Mouse (Mus musculus) heart, embryonic 13.5 days (tissue): ENCODE measurements around the gene Casr. TPM values are rescaled to one million over a fixed set of nuclear protein-coding genes. Genes with fewer than 3 reads are reported as not detected.

Source experiments
- ATAC-seq: fragments of 200-750 bp; cut with Nextera tagmentation; 2 replicates; pipeline ENCODE4 v1.8.0; 2017; ENCODE audit warnings: moderate TSS enrichment; ENCODE audit not compliant: insufficient number of reproducible peaks, low FRiP score, low TSS enrichment; ENCODE audit errors: extremely low read depth
- H3K27ac ChIP-seq: fragments of 300-500 bp; sonication (generic); replicated peaks from 2 replicates; pipeline ENCODE4 v1.5.1; 2015; ENCODE audit warnings: moderate library complexity, mild to moderate bottlenecking, inconsistent platforms
- H3K27me3 ChIP-seq: fragments of 300-500 bp; sonication (generic); replicated peaks from 2 replicates; pipeline ENCODE4 v1.6.1; 2015; ENCODE audit warnings: mild to moderate bottlenecking, inconsistent platforms
- H3K36me3 ChIP-seq: fragments of 300-500 bp; sonication (generic); 2 replicates; pipeline ENCODE4 v1.6.1; 2015; ENCODE audit warnings: mild to moderate bottlenecking, inconsistent platforms
- H3K4me1 ChIP-seq: fragments of 300-500 bp; sonication (generic); 2 replicates; pipeline ENCODE4 v1.6.1; 2015; ENCODE audit warnings: inconsistent platforms
- H3K4me2 ChIP-seq: fragments of 300-500 bp; sonication (generic); 2 replicates; pipeline ENCODE4 v1.6.1; 2015; ENCODE audit warnings: inconsistent platforms, mild to moderate bottlenecking, moderate library complexity
- H3K4me3 ChIP-seq: fragments of 300-500 bp; sonication (generic); 2 replicates; pipeline ENCODE4 v1.5.1; 2015; ENCODE audit warnings: moderate library complexity, mild to moderate bottlenecking, inconsistent platforms
- H3K9ac ChIP-seq: fragments of 300-500 bp; sonication (generic); 2 replicates; pipeline ENCODE4 v1.6.1; 2015; ENCODE audit warnings: inconsistent platforms, mild to moderate bottlenecking, moderate library complexity
- H3K9me3 ChIP-seq: fragments of 300-500 bp; sonication (generic); 2 replicates; pipeline ENCODE4 v1.6.1; 2016; ENCODE audit warnings: inconsistent platforms
- WGBS: fragments of 180-500 bp; shearing (Covaris S2); methylation state at CpG from one replicate; pipeline ENCODE4 v1.1.7; 2015; ENCODE audit warnings: mixed read lengths; 5-methylcytosine and 5-hydroxymethylcytosine counted together
- polyA plus RNA-seq: library from polyadenylated mRNA; unstranded; fragments of >200 nt; fragmentation: Nextera tagmentation; extraction: Ambion mirVana; gene quantifications from 2 replicates; pipeline ENCODE4 v1.2.1, GENCODE M21; 2015

The Casr gene
- polyA plus RNA-seq, 1 experiment from 2014 or later = 0.07 TPM

DNA sequence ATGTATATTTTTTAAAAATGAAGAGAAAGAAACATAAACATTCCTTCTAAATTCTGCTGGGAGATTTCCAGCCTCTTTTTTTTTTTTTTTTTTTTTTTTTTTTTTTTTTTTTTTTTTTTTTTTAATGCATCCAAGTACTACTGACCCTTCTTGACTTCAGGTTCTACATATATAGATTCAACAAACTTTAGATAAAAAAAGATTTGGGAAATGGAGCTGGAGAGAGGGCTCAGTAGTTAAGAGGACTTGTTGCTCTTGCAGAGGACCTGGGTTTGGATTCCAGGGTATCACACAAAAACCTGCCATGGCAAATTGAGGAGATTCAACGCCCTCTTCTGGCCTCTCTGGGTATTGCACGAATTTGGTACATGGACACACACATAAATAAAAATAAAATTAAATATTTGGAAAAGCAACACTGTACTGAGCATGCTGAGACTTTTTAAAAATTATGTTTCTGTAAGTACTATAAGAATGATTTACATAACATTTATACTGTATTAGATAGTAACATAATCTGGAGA is 91.9 kb downstream of the Casr start:
- H3K27me3 ChIP-seq = 0 out of 2 replicates have a peak, but pooled peaks cover 5% of the 10 kb centered on the region
- H3K36me3 ChIP-seq = no peaks in the 10 kb centered on the region
- H3K9me3 ChIP-seq = 0 out of 2 replicates have a peak, but pooled peaks cover 3% of the 10 kb centered on the region
- no peak overlapping the region for H3K4me2 ChIP-seq
- 1% methylated on average over 2 of the region's 2 CpGs for WGBS
- H3K9ac ChIP-seq = no peak overlapping the region
- no peak overlapping the region for H3K4me3 ChIP-seq
- ATAC-seq = no peak
- H3K27ac ChIP-seq = no peak overlapping the region
- no peaks in the 10 kb centered on the region for H3K4me1 ChIP-seq

DNA sequence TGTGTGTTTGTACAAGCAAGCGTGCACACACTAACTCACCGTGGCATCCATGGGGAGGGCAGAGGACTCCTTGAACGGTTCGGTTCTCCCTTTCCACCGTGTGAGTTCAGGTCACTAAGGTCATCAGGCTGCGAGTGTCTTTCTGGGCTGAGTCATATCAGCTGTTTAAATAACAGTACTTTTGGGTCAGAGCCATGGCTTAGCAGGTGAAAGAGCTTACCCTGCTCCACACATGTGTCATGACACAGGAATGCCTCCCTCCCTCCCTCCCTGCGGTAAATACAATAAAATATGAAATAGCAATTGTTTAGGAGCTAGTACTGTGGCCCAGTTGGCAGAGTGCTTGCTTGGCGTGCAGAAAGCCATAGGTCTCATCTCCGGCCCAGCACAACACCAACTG is 92.6 kb downstream of the Casr start:
- H3K4me3 ChIP-seq = no peak overlapping the region
- no peak overlapping the region for H3K27ac ChIP-seq
- H3K4me1 ChIP-seq = no peaks in the 10 kb centered on the region
- 0 out of 2 replicates have a peak, but pooled peaks cover 5% of the 10 kb centered on the region for H3K27me3 ChIP-seq
- WGBS = 75% methylated on average over 9 of the region's 9 CpGs
- no peak overlapping the region for H3K4me2 ChIP-seq
- no peak for ATAC-seq
- no peaks in the 10 kb centered on the region for H3K36me3 ChIP-seq
- H3K9me3 ChIP-seq = 0 out of 2 replicates have a peak, but pooled peaks cover 3% of the 10 kb centered on the region
- no peak overlapping the region for H3K9ac ChIP-seq

GRCm38 (mm10) chr16:36468862-36469261 is 93.1 kb downstream of the Casr start:
- H3K4me2 ChIP-seq = no peak overlapping the region
- H3K4me3 ChIP-seq = no peak overlapping the region
- H3K4me1 ChIP-seq = no peaks in the 10 kb centered on the region
- no peak overlapping the region for H3K27ac ChIP-seq
- H3K9me3 ChIP-seq = 0 out of 2 replicates have a peak, but pooled peaks cover 3% of the 10 kb centered on the region
- no peak for ATAC-seq
- 62% methylated on average over 4 of the region's 4 CpGs for WGBS
- H3K36me3 ChIP-seq = no peaks in the 10 kb centered on the region
- H3K27me3 ChIP-seq = 0 out of 2 replicates have a peak, but pooled peaks cover 5% of the 10 kb centered on the region
- no peak overlapping the region for H3K9ac ChIP-seq

- Histone ChIP-seq H3K27ac (no peak overlapping the region), H3K9ac (no peak overlapping the region), H3K4me2 (no peak overlapping the region), H3K36me3 (no peaks in the 10 kb centered on the region), H3K27me3 (0 out of 2 replicates have a peak, but pooled peaks cover 5% of the 10 kb centered on the region), H3K9me3 (0 out of 2 replicates have a peak, but pooled peaks cover 3% of the 10 kb centered on the region), H3K4me1 (no peaks in the 10 kb centered on the region), H3K4me3 (no peak overlapping the region)
- WGBS = 50% methylated on average over 2 of the region's 2 CpGs
- ATAC-seq = no peak
Measured at GRCm38 (mm10) chr16:36467936-36468335, 94.0 kb downstream of the Casr start.

GRCm38 (mm10) chr16:36465436-36465835 is 96.5 kb downstream of the Casr start:
- Histone ChIP-seq H3K27me3 (no peaks in the 10 kb centered on the region), H3K9me3 (0 out of 2 replicates have a peak, but pooled peaks cover 3% of the 10 kb centered on the region), H3K4me2 (no peak overlapping the region), H3K27ac (no peak overlapping the region), H3K4me3 (no peak overlapping the region), H3K36me3 (no peaks in the 10 kb centered on the region), H3K9ac (no peak overlapping the region), H3K4me1 (no peaks in the 10 kb centered on the region)
- no peak for ATAC-seq
- 83% methylated on average over 3 of the region's 3 CpGs for WGBS

DNA sequence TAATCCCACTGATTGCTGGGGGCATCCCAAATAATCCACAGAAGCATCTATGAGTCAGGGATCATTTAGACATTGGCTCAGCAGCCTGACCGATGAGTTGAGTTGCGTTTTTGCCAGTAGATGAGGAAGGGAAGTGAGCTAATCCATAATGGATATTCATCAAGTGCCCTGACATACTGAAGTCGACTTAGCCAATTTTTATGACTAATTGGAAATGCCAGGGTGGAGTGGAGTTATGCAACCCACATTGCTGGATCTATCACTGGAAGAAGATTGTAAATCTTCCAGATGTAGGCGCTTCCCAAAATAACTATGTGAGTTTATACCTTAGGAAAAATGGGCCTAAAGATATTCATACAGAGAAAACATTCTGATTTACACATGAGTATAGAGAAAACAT is 97.9 kb downstream of the Casr start:
- Histone ChIP-seq H3K9ac (no peak overlapping the region), H3K36me3 (no peaks in the 10 kb centered on the region), H3K9me3 (0 out of 2 replicates have a peak, but pooled peaks cover 3% of the 10 kb centered on the region), H3K27me3 (no peaks in the 10 kb centered on the region), H3K4me3 (no peak overlapping the region), H3K27ac (no peak overlapping the region), H3K4me1 (no peaks in the 10 kb centered on the region), H3K4me2 (no peak overlapping the region)
- ATAC-seq = no peak
- 71% methylated on average over 4 of the region's 4 CpGs for WGBS

DNA sequence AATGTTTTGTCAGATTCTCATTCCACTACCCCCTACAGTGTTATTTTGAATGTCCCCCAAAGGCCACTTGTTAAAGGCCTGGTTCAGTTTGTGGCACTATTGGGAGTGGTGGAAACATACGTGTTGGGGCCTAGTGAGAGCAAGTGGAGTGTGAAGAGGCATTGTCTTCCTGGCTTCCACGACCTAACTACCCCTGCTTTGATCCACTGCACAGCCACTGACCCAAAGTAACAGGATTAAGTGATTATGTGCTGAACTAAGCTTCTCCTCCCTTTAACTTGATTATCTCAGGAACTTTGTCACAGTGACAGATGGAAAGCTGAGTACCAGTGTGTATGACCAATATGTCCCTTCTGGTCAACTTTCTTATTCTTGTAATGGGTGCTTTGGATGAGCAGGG is 101.5 kb downstream of the Casr start:
- no peaks in the 10 kb centered on the region for H3K36me3 ChIP-seq
- H3K4me3 ChIP-seq = no peak overlapping the region
- 52% methylated on average over 2 of the region's 2 CpGs for WGBS
- no peak overlapping the region for H3K9ac ChIP-seq
- no peaks in the 10 kb centered on the region for H3K9me3 ChIP-seq
- H3K4me2 ChIP-seq = no peak overlapping the region
- no peaks in the 10 kb centered on the region for H3K27me3 ChIP-seq
- ATAC-seq = no peak
- no peaks in the 10 kb centered on the region for H3K4me1 ChIP-seq
- H3K27ac ChIP-seq = no peak overlapping the region

- no peak within 1 kb of the TSS for H3K27ac ChIP-seq
- no peak within 1 kb of the TSS for H3K4me3 ChIP-seq
- 66% methylated on average over 4 of the region's 4 CpGs for WGBS
- no peak within 1 kb of the TSS for H3K4me2 ChIP-seq
- no peaks in the 10 kb centered on the region for H3K4me1 ChIP-seq
- no peak within 1 kb of the TSS for H3K9ac ChIP-seq
- H3K9me3 ChIP-seq = no peaks in the 10 kb centered on the region
- H3K27me3 ChIP-seq = no peaks in the 10 kb centered on the region
- ATAC-seq = no peak
- no peaks in the 10 kb centered on the region for H3K36me3 ChIP-seq
Measured at GRCm38 (mm10) chr16:36455342-36455802, 106.6 kb downstream of the Casr start, which contains the start of gene Stfa3. TSS of gene Stfa3 (minus strand) at chr16:36455392.

Other genes with a start within 250 kb of the Casr start
- not detected in 2 replicates for gene BC117090, start 227.8 kb downstream of the Casr start, polyA plus RNA-seq
- 2.1 and 2.6 TPM in 2 replicates for gene BC100530, start 194.4 kb downstream of the Casr start, polyA plus RNA-seq
- 0.60 TPM in 1 of 2 replicates, not detected in the other for gene Stfa2, start 153.7 kb downstream of the Casr start, polyA plus RNA-seq
- 0.41 TPM in 1 of 2 replicates, not detected in the other for gene Stfa3, start 106.7 kb downstream of the Casr start, polyA plus RNA-seq
- gene Cd86, start 103.9 kb upstream of the Casr start, polyA plus RNA-seq = 1.2 and 1.3 TPM in 2 replicates
- gene Ildr1, start 131.8 kb upstream of the Casr start, polyA plus RNA-seq = 0.17 TPM in 2 replicates
- gene Slc15a2, start 222.8 kb upstream of the Casr start, polyA plus RNA-seq = 1.4 and 2.0 TPM in 2 replicates